Mouse (Mus musculus) stomach, embryonic 16.5 days (tissue): ENCODE data around the gene Gm38392. TPM values are rescaled to one million over a fixed set of nuclear protein-coding genes. Genes with fewer than 3 reads are reported as not detected.
"Not testable (repeated sequence)": the region's sequence is repeated elsewhere in the genome, so short reads cannot be mapped to it uniquely, and the experiment has no call there.

ENCODE experiments used
- ATAC-seq: fragments of 200-750 bp; cut with Nextera tagmentation; 2 replicates; pipeline ENCODE4 v1.8.0; 2017; ENCODE audit warnings: moderate number of reproducible peaks, moderate TSS enrichment; ENCODE audit not compliant: insufficient read depth, low FRiP score
- H3K27ac ChIP-seq: fragments of 300-500 bp; sonication (generic); 2 replicates; pipeline ENCODE4 v1.5.1; 2014; ENCODE audit warnings: low read length
- H3K27me3 ChIP-seq: fragments of 300-500 bp; sonication (generic); 2 replicates; pipeline ENCODE4 v1.6.1; 2014; ENCODE audit warnings: low read length, control low read depth, mixed read lengths; ENCODE audit not compliant: control insufficient read depth, insufficient read depth
- H3K36me3 ChIP-seq: fragments of 300-500 bp; sonication (generic); 2 replicates; pipeline ENCODE4 v1.6.1; 2014; ENCODE audit warnings: low read length; ENCODE audit not compliant: control insufficient read depth, insufficient read depth
- H3K4me1 ChIP-seq: fragments of 300-500 bp; sonication (generic); 2 replicates; pipeline ENCODE4 v1.6.1; 2014; ENCODE audit warnings: low read length, control low read depth, mixed read lengths; ENCODE audit not compliant: control insufficient read depth, insufficient read depth
- H3K4me2 ChIP-seq: fragments of 300-500 bp; sonication (generic); 2 replicates; pipeline ENCODE4 v1.6.1; 2014; ENCODE audit warnings: low read depth, low read length, mixed read lengths
- H3K4me3 ChIP-seq: fragments of 300-500 bp; sonication (generic); replicated peaks from 2 replicates; pipeline ENCODE4 v1.5.1; 2014; ENCODE audit warnings: mild to moderate bottlenecking, low read length
- H3K9ac ChIP-seq: fragments of 300-500 bp; sonication (generic); 2 replicates; pipeline ENCODE4 v1.6.1; 2014; ENCODE audit warnings: low read length
- H3K9me3 ChIP-seq: fragments of 300-500 bp; sonication (generic); replicated peaks from 2 replicates; pipeline ENCODE4 v1.6.1; 2016; ENCODE audit warnings: low read length, control low read depth; ENCODE audit not compliant: control insufficient read depth
- WGBS: fragments of 180-500 bp; shearing (Covaris S2); extraction: QIAGEN DNeasy Blood & Tissue Kit; methylation state at CpG from one replicate; pipeline ENCODE4 v1.1.7; 2014; 5-methylcytosine and 5-hydroxymethylcytosine counted together
- polyA plus RNA-seq: library from polyadenylated mRNA; unstranded; fragments of >200 nt; fragmentation: Nextera tagmentation; extraction: Ambion mirVana; gene quantifications from 2 replicates; pipeline ENCODE4 v1.2.1, GENCODE M21; 2015

Gm38392 gene
- polyA plus RNA-seq, 1 experiment from 2014 or later, result 0.53 TPM

GRCm38 (mm10) chr3:88284815-88285564, 2.0 kb downstream of the Gm38392 start:
- H3K4me1 ChIP-seq, H3K9ac ChIP-seq, H3K27ac ChIP-seq, H3K4me3 ChIP-seq, H3K27me3 ChIP-seq, H3K4me2 ChIP-seq, H3K36me3 ChIP-seq, H3K9me3 ChIP-seq, ATAC-seq: not testable (repeated sequence)
- WGBS, result 93% methylated on average over 14 of the region's 14 CpGs

- not testable (repeated sequence) for H3K9me3 ChIP-seq, H3K27ac ChIP-seq, H3K4me1 ChIP-seq, H3K36me3 ChIP-seq, H3K4me3 ChIP-seq, H3K27me3 ChIP-seq, ATAC-seq, H3K9ac ChIP-seq, H3K4me2 ChIP-seq
- WGBS, result 67% methylated on average over 11 of the region's 11 CpGs
These were observed 5.7 kb downstream of the Gm38392 start for GRCm38 (mm10) chr3:88281141-88281916.

DNA sequence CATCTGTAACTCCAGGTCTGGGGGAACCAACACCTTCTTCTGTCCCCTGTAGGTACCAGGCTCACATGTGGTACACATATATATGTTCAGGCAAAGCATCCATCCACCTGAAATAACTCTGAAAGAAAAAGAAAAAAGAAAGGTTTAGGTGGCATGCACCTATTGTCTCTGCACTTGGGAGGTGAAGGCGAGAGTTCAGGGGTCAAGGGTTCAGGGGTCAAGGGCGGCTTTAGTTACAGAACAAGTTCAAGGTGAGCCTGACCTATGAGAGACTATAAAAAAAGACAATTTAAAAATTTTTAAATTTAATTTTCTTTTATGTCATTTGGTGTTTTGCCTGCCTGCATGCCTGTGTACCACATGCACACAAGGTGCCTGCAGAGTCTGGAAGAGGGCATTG, 7.0 kb downstream of the Gm38392 start:
- ATAC-seq, result no peak
- H3K27me3 ChIP-seq, result no peaks in the 10 kb centered on the region
- WGBS, result 85% methylated on average over 2 of the region's 2 CpGs
- no peak overlapping the region for H3K9ac ChIP-seq
- no peaks in the 10 kb centered on the region for H3K9me3 ChIP-seq
- H3K4me3 ChIP-seq, result no peak overlapping the region
- H3K4me2 ChIP-seq, result no peak overlapping the region
- H3K36me3 ChIP-seq, result no peaks in the 10 kb centered on the region
- H3K4me1 ChIP-seq, result no peaks in the 10 kb centered on the region
- no peak overlapping the region for H3K27ac ChIP-seq

- H3K36me3 ChIP-seq, result no peaks in the 10 kb centered on the region
- no peak for ATAC-seq
- H3K27me3 ChIP-seq, result no peaks in the 10 kb centered on the region
- no peaks in the 10 kb centered on the region for H3K4me1 ChIP-seq
- H3K9ac ChIP-seq, result no peak overlapping the region
- 41% methylated on average over 7 of the region's 7 CpGs for whole genome bisulfite sequencing
- H3K4me3 ChIP-seq, result no peak overlapping the region
- H3K27ac ChIP-seq, result no peak overlapping the region
- no peak overlapping the region for H3K4me2 ChIP-seq
- H3K9me3 ChIP-seq, result no peaks in the 10 kb centered on the region
These were observed 10.4 kb downstream of the Gm38392 start for GRCm38 (mm10) chr3:88276529-88277143.

DNA sequence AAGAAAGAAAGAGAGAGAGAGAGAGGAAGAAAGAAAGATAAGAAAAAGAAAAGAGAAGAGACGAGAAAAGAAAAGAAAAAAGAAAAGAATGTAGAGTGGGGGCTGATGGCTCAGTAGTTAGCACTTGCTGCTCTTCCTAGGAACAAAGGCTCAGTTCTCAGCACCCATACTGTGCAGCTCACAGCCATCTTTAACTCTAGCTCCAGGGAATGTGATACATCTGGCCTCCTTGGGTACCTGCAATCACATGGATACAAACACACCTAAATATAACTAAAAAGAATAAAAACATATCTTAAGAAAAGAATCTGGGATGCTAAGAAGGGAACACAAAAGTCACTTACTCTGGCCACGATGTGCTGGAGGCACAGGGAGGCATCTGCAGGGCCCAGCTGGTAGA, 10.9 kb downstream of the Gm38392 start:
- Histone ChIP-seq H3K4me1 (no peaks in the 10 kb centered on the region), H3K36me3 (no peaks in the 10 kb centered on the region), H3K9me3 (no peaks in the 10 kb centered on the region), H3K27ac (no peak overlapping the region), H3K4me2 (no peak overlapping the region), H3K9ac (no peak overlapping the region), H3K4me3 (no peak overlapping the region), H3K27me3 (no peaks in the 10 kb centered on the region)
- 84% methylated on average over 2 of the region's 2 CpGs for WGBS
- ATAC-seq, result no peak

DNA sequence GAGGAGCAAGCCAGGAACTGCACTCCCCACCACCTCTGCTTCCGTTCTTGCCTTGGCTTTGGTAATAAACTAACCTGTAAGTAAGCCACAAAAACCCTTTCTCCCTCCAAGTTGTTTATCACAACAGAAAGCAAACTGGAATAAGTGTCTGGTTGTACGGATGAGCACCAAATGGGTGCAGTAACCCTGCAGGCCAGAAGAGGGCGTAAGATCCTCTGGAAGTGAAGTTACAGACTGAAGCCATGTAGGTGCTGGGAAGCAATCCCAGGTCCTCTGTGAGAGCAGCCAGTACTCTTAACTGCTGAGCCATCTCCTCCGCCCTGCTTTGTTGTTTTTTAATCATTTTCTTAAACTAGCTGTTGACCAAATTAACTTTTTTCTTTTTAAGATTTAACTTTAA, 13.0 kb downstream of the Gm38392 start:
- WGBS, result 94% methylated on average over 4 of the region's 4 CpGs
- H3K4me2 ChIP-seq, result no peak overlapping the region

DNA sequence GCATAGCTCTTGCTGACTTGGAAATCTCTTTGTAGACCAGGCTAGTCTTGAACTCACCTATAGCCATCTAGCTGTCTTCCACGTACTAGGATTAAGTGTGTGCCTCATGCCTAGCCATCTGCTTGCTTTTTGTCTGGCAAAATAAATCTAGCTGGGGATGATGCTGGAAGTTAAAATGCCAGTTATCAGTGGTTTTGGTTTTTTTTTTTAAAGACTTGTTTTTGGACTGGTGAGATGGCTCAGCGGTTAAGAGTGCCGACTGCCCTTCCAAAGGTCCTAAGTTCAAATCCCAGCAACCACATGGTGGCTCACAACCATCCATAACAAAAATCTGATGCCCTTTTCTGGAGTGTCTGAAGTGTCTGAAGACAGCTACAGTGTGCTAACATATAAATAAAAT, 15.2 kb downstream of the Gm38392 start:
- 85% methylated on average over 3 of the region's 3 CpGs for WGBS
- Histone ChIP-seq H3K4me3 (no peak overlapping the region), H3K4me1 (no peaks in the 10 kb centered on the region), H3K36me3 (no peaks in the 10 kb centered on the region), H3K27ac (no peak overlapping the region), H3K27me3 (no peaks in the 10 kb centered on the region), H3K9me3 (no peaks in the 10 kb centered on the region), H3K4me2 (no peak overlapping the region), H3K9ac (no peak overlapping the region)
- ATAC-seq, result no peak

More for the DNA sequence above, 13.0 kb downstream of the Gm38392 start:
- Histone ChIP-seq H3K9me3 (no peaks in the 10 kb centered on the region), H3K36me3 (no peaks in the 10 kb centered on the region), H3K27me3 (no peaks in the 10 kb centered on the region), H3K4me1 (no peaks in the 10 kb centered on the region), H3K9ac (no peak overlapping the region), H3K4me3 (no peak overlapping the region), H3K27ac (no peak overlapping the region)
- ATAC-seq, result no peak

DNA sequence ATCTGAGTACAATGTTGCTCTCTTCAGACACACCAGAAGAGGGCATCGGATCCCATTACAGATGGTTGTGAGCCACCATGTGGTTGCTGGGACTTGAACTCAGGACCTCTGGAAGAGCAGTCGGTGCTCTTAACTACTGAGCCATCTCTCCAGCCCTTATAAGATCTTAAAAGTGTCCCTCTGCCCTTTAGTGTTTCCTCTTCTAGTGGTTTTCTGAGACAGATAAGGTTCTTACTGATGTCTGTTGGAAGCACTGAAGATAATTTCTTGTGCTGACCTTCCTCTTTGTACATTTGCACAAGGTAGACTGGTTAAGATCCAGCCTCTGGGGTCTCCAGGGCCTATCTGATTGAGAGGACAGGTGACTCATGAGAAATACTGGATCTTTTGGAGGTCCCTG, 15.7 kb downstream of the Gm38392 start:
- H3K4me2 ChIP-seq, H3K36me3 ChIP-seq, H3K4me1 ChIP-seq, H3K9me3 ChIP-seq, H3K4me3 ChIP-seq, H3K27me3 ChIP-seq, H3K9ac ChIP-seq, H3K27ac ChIP-seq, ATAC-seq: not testable (repeated sequence)
- WGBS, result 95% methylated on average over 2 of the region's 2 CpGs

GRCm38 (mm10) chr3:88268991-88269390, 18.0 kb downstream of the Gm38392 start:
- Histone ChIP-seq H3K27me3 (no peaks in the 10 kb centered on the region), H3K9ac (no peak overlapping the region), H3K27ac (no peak overlapping the region), H3K9me3 (no peaks in the 10 kb centered on the region), H3K4me2 (no peak overlapping the region), H3K4me1 (no peaks in the 10 kb centered on the region), H3K4me3 (no peak overlapping the region), H3K36me3 (no peaks in the 10 kb centered on the region)
- 82% methylated on average over 5 of the region's 5 CpGs for WGBS
- ATAC-seq, result no peak
